9 mouse cellular contexts compared by ENCODE assay signal in the genomic region with DNA sequence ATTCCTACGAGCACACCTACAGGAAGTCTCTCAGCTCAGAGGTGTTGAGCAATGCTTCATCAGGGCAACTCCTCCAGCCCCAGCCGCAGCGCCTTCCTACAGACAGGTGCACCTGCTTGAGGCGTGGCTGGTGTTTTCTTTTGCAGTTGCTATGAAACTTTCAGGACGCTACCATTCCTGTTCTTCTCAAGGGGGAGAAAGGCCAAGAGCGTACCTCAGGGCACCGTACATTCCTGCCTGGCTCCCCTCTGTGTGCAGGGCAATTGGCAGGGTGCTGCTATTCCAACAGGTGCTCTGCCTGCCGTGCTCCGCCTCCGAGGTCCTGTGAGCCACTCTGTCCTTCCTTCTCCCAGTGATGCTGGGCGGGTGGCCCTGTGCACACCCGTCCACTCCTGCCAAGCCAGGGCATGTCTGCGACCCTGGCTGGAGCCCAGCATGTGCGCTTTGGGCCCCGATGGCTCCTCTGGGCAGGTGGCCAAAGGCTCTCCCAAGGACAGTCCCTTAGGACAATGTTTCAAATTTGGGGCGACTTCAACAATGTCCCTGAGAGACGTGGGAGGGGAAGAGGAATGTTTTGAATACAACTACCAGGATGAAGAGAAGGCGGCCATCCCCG.
DNase-seq lines count a peak whose midpoint lies in the region; ATAC-seq and TF ChIP-seq lines count a peak whose summit lies in the region.
"Had no signal": no experiment of that assay in that cellular context is flagged by ENCODE, and none has a peak within 500 bp of the region (broad histone marks: within the 10 kb centered on the region; RNA-seq: fewer than 3 reads in every experiment).

No protein-coding gene starts in this region.

- no peaks in the 10 kb centered on the region for H3K4me1 ChIP-seq in midbrain, embryonic 11.5 days (ENCODE audit: control insufficient read depth, insufficient read depth, low read length)
- H3K4me1 ChIP-seq in midbrain, embryonic 16.5 days (ENCODE audit: control insufficient read depth, insufficient read depth, low read length): no peaks in the 10 kb centered on the region
- H3K4me1 ChIP-seq in intestine, postnatal 0 days (replicated peaks; ENCODE audit: control insufficient read depth, insufficient read depth, low read length): peaks cover 12% of the 10 kb centered on the region

- DNase-seq in midbrain, embryonic 11.5 days (ENCODE audit: low spot score, missing footprints): peak; percentile 62
- DNase-seq in cerebellum, adult 9-11 months: peak; percentile 82
- DNase-seq in lung, postnatal 25 days (ENCODE audit: low spot score): peak; percentile 93
- DNase-seq in embryo, embryonic 10 days (ENCODE audit: low spot score): no peak
- DNase-seq in spleen, postnatal 14 days (ENCODE audit: low spot score in 2 of 2): no peak

- H3K4me3 ChIP-seq in midbrain, embryonic 11.5 days (ENCODE audit: low read depth, low read length): no peak overlapping the region
- no peak overlapping the region for H3K4me3 ChIP-seq in midbrain, embryonic 16.5 days (ENCODE audit: low read depth, low read length)
- H3K4me3 ChIP-seq in intestine, postnatal 0 days (ENCODE audit: low read depth, low read length): peak overlapping the region; percentile 34
- H3K4me3 ChIP-seq: erythroblast, embryonic 14.5 days had no signal

- no peaks in the 10 kb centered on the region for H3K27me3 ChIP-seq in midbrain, embryonic 11.5 days (ENCODE audit: control insufficient read depth, insufficient read depth, low read length)
- H3K27me3 ChIP-seq in midbrain, embryonic 16.5 days (ENCODE audit: control insufficient read depth, insufficient read depth, low read depth, low read length): no peaks in the 10 kb centered on the region
- no peaks in the 10 kb centered on the region for H3K27me3 ChIP-seq in intestine, postnatal 0 days (replicated peaks; ENCODE audit: control insufficient read depth, insufficient read depth, low read length)

- H3K4me2 ChIP-seq in midbrain, embryonic 11.5 days: no peak overlapping the region
- H3K4me2 ChIP-seq in midbrain, embryonic 16.5 days (ENCODE audit: low read length): no peak overlapping the region
- peak overlapping the region; percentile 63 for H3K4me2 ChIP-seq in intestine, postnatal 0 days (replicated peaks; ENCODE audit: low read depth)

- no peak for ATAC-seq in midbrain, embryonic 11.5 days (ENCODE audit: low FRiP score)
- ATAC-seq in midbrain, embryonic 16.5 days: no peak
- ATAC-seq in intestine, postnatal 0 days: peak; percentile 99
- ATAC-seq in CD4-positive, CD25-positive, alpha-beta regulatory T cell, adult 4 months: no peak

- no peak overlapping the region for H3K27ac ChIP-seq in midbrain, embryonic 11.5 days (ENCODE audit: low read depth, low read length)
- no peak overlapping the region for H3K27ac ChIP-seq in midbrain, embryonic 16.5 days (ENCODE audit: low read length)
- H3K27ac ChIP-seq in intestine, postnatal 0 days (ENCODE audit: low read depth, low read length): peak overlapping the region; percentile 80

- no peaks in the 10 kb centered on the region for H3K36me3 ChIP-seq in midbrain, embryonic 11.5 days (ENCODE audit: control insufficient read depth, insufficient read depth, low read length)
- H3K36me3 ChIP-seq in midbrain, embryonic 16.5 days (ENCODE audit: control insufficient read depth, insufficient read depth, low read length): peaks cover 9% of the 10 kb centered on the region; the same call in 1 of the 2 replicates
- no peaks in the 10 kb centered on the region for H3K36me3 ChIP-seq in intestine, postnatal 0 days (ENCODE audit: control insufficient read depth, insufficient read depth)

- 83% methylated on average over 19 of the region's 19 CpGs for WGBS in midbrain, embryonic 11.5 days
- 81% methylated on average over 19 of the region's 19 CpGs for WGBS in midbrain, embryonic 16.5 days
- 39% methylated on average over 19 of the region's 19 CpGs for WGBS in intestine, postnatal 0 days

- TF ChIP-seq CTCF in intestine, postnatal 0 days (IDR thresholded peaks at IDR 0.05; ENCODE audit: low read depth): no peak

- H3K9ac ChIP-seq in midbrain, embryonic 11.5 days (ENCODE audit: low read length): no peak overlapping the region
- no peak overlapping the region for H3K9ac ChIP-seq in midbrain, embryonic 16.5 days (ENCODE audit: low read depth, low read length)
- H3K9ac ChIP-seq in intestine, postnatal 0 days (ENCODE audit: low read depth, low read length): no peak overlapping the region

- no peaks in the 10 kb centered on the region for H3K9me3 ChIP-seq in midbrain, embryonic 11.5 days (ENCODE audit: control insufficient read depth, low read length)
- no peaks in the 10 kb centered on the region for H3K9me3 ChIP-seq in midbrain, embryonic 16.5 days (replicated peaks; ENCODE audit: control insufficient read depth, low read length, poor library complexity, severe bottlenecking)
- H3K9me3 ChIP-seq in intestine, postnatal 0 days (ENCODE audit: control insufficient read depth): no peaks in the 10 kb centered on the region

Comparison
In these comparisons a context has a peak if more than half of its experiments do, and no peak if none do; other contexts are left out.
1. DNase-seq: peak in midbrain, embryonic 11.5 days (single experiment), cerebellum, adult 9-11 months (single experiment) and lung, postnatal 25 days (single experiment); none in embryo, embryonic 10 days (single experiment) and spleen, postnatal 14 days (0 of 2).